Mouse (Mus musculus): ENCODE data around the gene Gm2075.
"Not testable (repeated sequence)": the region's sequence is repeated elsewhere in the genome, so short reads cannot be mapped to it uniquely, and the experiment has no call there.

- TF ChIP-seq CTCF (IDR thresholded peaks at IDR 0.05; ENCODE audit: insufficient read depth, low read length); POLR2A (IDR thresholded peaks at IDR 0.05; ENCODE audit: borderline replicate concordance, extremely low read depth, low read depth, low read length): not testable (repeated sequence)
These were observed 27.4 kb downstream of the Gm2075 start for GRCm38 (mm10) chr12:88039062-88039461.
